Mouse (Mus musculus) B cell, adult 2 months (primary cell): ENCODE measurements around the gene Pcp4.
"Not testable (repeated sequence)": the region's sequence is repeated elsewhere in the genome, so short reads cannot be mapped to it uniquely, and the experiment has no call there.

Experiments used
- DNase-seq, 2 experiments: peaks; one replicate each; pipeline ENCODE4 v3.0.0; 2022

Pcp4 gene

DNA sequence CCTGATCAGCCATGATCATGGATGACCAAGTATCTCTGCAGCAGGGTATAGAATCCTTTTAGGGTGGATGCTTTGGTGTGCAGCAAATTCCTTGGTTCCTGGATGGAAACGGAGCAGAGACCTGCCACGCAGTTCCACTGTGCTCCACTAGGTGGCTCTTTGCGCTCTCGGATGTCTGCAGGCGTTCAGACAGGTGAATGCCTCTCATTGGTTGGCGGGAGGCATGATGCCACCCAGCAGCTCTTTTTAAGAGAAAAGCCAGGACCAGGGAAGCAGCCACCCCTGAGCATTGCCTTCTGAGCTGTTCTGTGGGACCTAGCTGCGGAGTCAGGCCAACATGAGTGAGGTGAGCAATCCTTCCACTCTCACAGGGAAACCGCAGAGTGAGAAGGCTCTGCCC, at the start of gene Pcp4:
TSS of gene Pcp4 (plus strand) at position 162 of the 400 bp plus-strand sequence.
- peak; percentile 85 to 86 for DNase-seq

DNA sequence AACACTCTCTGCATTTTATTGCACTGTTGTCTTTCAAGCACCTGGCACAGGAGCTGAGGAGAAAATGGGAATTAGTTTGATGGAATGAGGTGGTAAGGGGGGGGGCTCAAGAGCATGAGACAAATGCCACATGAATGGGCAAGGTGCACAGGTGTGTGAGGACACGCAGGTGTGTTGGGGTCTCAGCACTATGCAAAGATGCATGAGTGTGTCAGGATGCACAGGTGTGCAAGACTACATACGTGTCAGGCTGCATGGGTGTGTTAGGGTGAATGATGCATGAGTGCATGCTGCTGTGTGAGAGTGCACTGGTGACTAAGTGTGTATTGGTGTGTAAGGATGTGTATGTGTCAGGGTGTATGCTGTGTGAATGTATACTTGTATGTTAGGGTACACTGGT, 42.4 kb upstream of the Pcp4 start:
- DNase-seq: no peak

DNA sequence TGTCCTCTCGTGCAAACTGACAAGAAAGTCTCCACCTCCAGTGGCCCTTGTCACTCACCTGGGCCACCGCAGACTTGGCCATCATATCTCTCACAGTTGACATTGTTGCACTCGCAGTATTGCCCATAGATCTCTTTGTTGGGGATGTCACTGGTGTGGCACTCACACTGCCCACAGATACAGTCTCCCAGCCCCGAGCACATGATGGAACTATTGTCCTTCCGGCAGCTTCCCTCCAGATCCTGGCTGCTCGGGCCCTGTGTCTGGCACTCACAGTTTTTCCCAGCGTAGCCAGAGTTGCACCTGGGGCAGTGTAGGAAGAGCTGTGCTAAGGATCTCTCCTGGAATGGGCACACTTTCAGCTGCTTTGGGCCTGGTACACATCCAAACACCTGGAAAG, 40.7 kb upstream of the Pcp4 start:
- DNase-seq: no peak

DNA sequence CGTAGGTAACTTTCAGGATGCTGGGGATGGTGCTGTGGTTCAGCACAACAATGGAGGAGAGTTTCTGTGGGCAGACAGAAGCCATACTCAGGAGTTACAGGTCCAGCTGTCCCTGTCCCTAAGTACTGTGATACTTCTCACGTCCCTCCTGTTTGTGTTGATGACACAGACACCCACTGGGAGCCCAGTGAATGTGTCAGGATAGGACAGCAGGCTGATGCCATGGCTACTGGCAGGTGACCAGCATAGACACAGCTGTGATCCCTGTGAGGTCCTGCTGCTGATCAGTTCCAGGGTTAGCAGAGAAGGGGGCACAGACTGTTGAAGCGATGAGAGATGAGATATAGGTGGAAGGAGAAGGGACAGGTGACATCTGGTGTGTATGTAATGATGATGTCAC, 38.4 kb upstream of the Pcp4 start:
- DNase-seq: no peak

DNA sequence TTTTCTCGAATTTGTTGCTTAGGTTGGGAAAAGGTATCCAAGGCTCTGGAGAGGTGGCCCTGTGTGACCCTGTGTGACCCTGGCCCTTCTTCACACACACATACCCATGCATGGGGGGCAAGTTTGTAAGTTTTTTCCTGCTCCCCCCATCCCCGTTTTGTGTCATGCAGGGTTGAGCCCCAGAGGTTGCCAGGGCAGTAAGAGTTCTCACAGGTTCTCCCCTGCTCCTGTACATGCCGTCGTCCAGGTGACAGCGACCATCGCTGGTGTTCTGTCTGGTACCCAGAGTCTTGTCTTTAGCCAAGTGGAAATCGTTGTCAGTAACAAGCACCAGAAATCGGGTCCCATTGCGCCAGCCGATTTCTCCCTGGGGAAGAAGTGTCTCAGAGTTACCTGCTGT, 34.1 kb upstream of the Pcp4 start:
- DNase-seq: no peak

DNA sequence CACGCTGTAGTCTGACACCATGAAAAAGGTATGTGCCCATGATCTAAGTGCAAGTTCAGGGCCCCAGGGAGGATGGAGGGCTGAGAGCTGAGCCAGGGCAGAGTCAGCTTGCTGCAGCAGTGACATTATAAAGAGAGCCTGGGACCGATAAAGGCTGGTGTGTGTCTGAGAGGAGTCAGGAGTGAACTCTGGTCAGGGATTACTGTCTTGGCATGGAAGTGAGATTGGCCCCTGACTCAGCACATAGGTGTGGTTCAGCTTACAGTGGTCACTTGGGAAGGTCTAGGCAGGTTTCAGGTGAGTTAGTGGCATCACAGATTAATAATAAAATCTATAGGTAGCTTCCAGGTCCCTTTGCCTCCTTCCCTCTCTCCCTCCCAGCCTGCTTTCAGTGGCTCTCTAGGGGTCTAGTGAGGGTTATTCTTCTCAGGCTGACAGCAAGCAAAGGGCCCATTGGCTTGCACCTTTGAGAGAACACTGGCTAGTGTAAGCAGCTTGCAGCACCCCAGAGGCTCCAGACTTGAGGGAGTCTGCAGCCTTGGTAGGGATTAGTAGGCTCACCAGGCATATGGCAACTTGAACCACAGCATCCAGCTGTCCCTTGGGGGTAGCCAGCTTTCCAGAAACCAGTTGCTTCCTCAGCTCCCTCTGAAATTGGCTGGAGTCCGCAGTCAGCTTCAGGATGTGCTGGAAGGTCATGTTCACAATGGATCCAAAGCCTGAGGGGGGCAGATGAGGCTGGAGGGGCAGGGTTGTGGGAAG, 33.2 kb upstream of the Pcp4 start:
- DNase-seq: no peak

DNA sequence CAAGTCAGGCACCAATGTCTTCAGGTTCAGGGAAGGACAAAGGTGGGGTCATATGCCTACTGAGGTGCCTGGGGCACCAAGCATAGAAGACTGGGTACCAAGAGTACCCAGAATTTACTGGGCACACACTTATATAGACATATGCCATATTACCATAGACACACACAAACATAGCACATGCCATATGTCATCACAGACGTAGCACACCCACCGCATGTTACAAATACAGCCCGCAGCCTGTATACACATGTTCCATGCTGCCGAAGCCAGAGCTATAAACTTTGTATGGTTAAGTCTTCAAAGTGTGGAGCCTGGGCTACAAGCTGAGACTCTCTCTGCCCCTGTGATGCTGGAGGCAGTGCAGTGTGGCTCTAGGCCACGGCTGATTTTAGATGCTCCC, 28.5 kb upstream of the Pcp4 start:
- no peak for DNase-seq

DNA sequence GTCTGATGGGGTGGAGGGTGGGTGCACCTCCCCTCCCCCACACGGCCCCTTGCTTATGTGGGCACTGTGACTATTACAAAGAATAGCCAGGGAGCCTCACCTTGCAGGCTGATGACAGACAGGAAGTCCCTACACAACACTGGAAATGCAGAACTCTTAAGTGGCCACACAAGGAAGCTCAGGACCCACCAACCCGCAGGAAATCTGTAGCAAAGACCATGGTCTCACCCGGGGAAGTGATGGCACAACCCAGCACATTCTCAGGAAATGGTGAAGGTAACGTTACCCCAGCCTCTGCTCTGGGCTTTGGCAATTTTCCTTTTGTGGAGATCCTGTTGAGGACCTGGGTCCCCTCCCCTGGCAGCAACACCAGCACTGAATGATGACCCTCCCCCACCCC, 27.7 kb upstream of the Pcp4 start:
- DNase-seq: no peak

DNA sequence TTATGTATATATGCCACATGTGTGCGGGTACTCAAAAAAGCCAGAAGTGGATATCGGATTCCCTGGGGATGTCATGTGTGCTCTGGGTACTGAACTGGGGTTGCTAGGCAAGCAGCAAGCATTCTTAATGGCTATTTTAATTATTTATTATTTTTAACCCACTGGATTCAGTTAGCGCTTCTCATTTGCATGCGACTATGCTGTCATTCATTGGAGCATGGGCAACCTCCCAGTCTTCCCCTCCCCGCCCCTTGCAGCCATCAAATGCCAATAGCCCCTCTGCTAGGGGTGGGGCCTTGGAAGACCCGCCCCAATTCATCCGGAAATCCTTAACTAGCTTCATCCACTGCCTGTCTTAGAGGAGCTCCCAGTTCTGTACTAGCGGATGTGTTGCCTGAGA, 26.5 kb upstream of the Pcp4 start:
- DNase-seq: no peak

DNA sequence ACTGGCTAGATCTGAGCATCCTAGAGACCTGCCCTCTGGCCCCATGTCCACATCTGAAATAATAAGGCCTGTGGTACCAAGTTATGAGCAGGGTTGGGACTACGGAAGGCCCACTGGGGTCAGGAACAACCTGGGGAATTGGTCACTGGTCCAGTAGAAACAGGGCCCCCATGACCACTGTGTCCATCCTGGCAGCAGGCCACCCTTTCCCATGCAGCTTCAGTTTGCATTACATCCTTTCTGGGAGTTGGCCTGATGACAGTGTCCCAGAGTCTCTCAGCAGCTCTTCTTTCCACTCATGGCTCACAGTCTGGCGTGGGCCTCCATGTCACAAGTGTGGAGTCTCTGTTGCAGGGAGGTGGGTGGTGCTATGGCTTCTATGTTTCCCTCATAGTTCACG, 25.6 kb upstream of the Pcp4 start:
- DNase-seq: no peak

DNA sequence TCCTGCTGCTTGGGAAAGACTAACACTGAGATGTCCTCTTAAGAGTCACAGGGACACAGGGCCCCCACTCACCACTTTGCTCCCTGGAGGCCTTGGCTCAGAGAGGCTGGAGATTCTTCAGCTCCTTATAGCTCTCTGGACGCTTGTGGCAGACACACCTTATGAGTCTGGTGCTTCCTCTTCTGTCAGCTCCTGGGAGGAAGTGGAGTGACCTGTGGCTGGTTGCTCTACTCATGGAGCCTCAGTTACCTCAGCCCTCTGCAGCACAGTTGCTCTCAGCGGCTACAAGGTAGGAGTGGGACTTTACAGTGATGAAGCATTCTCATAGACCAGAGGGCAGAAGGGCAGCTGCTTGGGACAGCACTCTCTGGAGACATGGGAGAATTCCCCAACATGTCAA, 23.9 kb upstream of the Pcp4 start, which contains the start of gene Itgb2l:
TSS of gene Itgb2l (minus strand) at position 152 of the 400 bp plus-strand sequence.
- no peak for DNase-seq

DNA sequence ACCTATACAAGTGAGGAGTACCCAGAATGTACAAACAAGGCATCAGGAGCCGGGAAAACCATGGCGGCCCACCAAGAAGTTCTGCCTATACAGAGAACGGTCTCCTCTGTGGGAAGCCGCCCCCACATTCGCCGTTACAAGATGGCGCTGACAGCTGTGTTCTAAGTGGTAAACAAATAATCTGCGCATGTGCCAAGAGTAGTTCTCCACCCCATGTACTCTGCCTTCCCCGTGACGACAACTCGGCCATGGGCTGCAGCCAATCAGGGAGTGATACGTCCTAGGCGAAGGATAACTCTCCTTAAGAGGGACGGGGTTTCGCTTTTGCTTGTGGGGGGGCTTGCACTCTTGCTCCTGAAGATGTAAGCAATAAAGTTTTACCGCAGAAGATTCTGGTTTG, 16.5 kb upstream of the Pcp4 start:
- DNase-seq: not testable (repeated sequence)

DNA sequence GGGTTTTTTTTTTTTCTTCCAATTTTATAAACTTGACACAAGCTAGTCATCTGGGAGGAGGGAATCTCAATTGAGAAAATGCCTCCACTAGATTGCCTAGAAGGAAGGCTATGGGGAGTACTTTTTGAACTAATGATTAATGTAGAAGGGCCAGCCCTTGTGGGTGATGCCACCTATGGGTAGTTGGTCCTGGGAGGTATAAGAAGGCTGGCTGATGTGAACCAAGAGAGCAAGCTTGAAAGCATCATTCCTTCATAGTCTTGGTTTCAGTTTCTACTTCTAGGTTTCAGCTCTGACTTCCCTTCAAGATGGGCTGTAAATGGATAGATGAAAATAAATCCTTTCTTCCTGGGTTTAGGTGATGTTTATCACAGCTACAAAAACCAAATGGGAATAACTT, 13.3 kb upstream of the Pcp4 start:
- no peak for DNase-seq

DNA sequence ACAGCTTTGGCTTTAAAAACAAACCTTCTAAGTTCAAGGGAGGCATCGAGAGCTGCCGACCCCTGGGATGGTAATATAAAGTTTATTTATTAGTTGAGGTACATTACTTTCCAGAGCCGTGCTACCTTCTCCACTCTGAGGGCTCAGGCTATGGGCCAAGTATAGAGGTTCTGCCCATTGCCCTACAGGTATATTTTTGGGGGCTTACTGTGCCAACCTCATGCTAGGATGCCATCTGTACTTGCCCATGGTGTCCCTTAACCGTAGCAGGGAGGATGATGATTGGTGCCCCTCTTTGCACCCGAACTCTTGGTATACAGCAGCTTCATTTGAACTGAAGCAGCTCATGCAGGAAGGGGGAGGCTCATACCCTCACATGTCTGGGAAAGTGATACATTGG, 9.8 kb upstream of the Pcp4 start:
- DNase-seq: no peak

DNA sequence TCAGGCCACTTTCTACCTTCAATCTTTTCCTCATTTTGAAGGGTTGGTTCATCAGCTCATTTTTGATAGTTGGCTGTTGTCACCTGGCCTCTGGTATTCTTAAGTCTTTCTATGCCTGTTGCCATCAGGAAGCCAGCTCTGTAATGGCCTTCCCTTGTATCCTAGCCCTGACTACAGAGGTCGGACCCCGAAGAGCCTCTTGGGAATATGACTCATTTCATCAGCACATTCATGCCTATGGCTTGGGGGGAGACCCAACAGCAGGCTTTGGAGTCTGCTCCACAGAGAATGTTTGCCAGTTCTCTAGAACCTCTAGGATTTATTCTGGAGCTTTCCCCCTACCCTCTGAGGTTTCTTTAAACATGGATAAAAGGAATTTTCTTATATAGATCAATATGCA, 8.1 kb upstream of the Pcp4 start:
- DNase-seq: no peak

DNA sequence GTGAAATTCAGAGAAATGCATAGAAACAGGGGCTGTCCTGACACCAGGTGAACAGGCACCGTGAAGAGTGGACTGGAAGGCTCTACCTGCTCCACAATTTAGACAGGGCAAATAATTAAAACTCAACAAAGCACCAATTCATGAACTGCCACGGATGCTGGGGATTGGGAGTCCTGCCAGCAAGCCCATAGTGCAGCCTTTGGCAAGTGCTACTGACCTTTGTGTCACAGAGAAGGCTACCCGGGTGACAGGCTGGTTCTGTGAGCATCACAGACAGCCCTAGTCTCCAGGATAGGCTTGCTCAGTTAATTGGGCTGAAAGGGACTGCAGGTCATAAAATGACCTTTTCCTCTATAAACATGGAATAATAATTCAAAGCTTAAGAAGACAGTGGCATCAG, 6.6 kb upstream of the Pcp4 start:
- no peak for DNase-seq

DNA sequence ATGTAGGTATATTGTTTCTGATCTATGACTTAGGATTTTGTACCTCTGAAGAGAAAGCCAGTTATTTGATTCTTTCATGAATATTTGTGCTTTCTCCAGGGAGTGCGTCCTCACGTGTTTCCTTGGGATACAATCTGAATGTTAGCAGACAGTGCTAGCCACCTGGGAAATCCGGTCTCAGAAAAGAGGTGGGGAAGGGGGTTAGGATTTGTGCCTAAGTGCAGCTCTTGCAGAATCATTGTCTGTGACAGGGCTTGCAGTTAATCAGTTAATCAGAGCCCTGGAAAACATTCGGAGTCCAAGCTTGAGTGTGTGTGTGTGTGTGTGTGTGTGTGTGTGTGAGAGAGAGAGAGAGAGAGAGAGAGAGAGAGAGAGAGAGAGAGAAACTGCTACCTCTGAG, 605 bp downstream of the Pcp4 start:
- no peak for DNase-seq

DNA sequence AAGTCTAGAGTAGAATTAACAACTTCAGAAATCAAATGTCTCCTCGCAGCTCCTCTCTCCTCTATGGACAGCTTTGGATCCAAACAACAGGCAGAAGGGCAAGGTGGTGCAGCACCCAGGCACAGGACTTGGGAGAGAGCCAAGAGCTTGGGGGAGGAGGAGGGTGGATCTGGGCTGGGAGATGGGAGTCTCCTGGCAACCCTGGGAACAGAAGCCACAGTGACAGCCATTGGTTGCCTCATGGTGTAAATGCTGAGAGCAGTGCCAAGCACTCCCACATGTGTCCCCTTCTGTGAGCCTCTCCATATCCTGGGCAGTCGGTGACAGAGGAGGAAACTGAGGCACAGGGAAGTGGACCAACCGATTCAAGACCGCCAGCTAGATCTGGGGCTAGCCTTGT, 1.3 kb downstream of the Pcp4 start:
- no peak for DNase-seq

DNA sequence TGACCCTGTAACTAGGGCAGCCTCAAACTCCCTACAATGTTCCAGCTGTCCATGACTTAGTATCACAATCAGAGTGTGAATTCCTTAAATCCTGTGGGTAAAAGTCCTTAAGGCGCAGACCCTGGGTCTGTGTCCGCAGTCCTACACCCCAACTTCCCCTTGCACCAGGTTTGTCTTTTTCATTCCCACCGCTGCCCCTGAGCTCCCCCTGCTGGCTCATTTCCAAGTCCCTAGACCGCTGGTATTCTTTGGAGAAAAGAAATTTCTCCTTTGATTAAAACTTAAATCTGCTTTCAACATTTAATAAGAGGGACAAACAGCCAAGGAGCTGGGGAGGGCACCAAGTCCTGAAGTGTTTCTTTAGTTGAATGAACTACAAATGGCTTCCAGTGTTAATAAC, 2.2 kb downstream of the Pcp4 start:
- DNase-seq: peak; percentile 73 to 77

DNA sequence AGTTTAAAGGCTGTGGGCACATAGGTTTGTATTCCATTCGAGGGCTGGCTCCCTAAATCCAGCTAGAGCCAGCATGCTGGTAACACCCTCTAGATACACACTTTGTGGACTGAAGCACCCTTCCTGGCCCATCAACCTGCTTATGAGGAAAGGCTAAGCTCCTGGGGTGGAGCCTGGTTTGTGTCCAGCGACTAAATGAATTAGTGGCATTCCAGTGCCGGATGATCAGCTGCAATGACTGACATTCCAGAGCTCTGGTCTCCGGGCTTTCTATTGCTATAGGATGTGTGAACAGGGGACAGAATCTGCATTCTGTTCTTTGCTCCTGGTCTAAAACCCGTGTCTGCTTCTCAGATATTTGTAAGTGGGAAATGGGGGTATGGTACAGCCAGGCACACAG, 5.0 kb downstream of the Pcp4 start:
- no peak for DNase-seq

DNA sequence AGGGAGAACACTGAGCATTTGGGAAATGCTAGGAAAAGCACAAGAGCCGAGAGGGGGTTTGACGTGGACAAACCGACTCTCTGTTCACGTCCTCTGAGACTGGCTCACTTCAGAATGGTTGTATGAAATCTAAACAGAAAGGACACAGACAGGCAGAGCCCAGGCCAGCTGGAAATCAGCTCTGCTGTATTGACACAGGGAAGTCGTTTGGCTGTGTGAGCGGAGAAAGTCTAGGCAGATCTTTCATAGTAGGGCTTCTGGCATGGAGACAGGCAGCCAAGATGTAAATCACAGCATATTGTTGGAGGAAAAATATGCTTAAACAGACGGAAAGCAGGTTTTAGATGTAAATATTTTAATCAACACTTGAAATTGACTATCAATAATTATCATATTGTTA, 5.4 kb downstream of the Pcp4 start:
- no peak for DNase-seq

DNA sequence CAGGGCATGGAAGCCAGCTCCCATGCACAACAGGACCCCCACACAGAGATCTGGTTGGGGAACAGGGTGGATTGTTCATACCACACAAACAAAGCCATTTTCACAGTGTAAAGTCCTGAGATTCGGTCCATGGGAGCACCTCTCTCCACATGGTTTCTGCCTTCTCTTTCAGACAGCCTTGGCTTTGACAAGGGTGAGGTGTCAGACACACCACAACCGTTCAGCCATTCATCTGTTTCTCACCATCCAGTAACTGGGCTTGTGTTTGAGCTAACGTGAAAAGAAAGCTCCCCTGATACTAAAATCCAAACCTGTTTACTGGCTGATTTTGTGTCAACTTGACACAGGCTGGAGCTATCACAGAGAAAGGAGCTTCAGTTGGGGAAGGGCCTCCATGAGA, 6.8 kb downstream of the Pcp4 start:
- no peak for DNase-seq

DNA sequence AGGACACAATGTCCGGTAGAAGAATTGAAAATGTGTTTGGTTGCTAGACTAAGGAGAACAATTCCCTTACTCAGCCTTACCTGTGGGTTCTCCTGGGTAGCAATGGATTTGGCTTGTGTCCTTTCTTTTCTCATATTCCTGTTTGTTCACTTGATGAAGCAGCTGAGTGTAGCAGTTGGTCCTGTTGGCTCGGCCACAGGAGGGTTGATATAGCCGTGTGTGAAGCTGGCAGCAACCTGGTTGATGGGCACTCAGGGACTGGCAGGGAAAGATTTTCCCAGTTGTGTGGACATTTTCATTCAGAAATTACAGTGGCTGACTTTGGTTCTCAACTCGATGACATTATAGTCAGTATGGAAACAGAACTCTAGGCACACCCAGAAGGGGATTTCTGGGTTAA, 14.4 kb downstream of the Pcp4 start:
- no peak for DNase-seq

DNA sequence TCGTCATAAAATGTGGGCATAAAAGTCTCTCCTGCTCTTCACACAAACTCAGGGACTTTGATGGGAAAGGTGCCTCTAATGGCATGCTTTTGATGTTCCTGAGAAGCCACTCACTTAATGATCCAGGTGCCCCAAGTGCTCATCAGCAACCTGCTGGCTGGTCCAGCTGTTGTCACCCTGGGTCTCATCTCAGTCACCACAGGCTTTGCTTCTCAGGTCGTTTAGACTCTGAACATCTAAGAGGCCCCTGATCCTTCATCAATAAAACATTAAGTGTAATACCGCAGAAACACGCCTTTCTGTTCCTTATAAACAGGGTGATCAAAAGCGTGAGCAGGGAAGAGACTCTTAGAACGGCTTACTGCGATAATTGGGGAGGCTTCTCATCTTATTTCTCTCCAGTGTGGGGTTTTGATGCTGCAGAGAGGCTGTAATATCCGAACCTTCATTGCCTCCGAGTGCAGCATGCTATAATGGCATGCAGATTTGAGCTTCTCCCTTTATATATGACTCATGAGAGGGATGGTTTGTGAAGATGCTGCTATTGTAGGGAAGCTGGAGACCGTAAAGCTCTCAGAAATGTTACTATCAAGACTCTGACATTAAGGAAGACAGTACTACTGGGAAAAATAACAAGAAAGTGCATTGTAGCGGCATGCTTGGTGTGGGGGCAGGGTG, 19.7 kb downstream of the Pcp4 start:
- no peak for DNase-seq

DNA sequence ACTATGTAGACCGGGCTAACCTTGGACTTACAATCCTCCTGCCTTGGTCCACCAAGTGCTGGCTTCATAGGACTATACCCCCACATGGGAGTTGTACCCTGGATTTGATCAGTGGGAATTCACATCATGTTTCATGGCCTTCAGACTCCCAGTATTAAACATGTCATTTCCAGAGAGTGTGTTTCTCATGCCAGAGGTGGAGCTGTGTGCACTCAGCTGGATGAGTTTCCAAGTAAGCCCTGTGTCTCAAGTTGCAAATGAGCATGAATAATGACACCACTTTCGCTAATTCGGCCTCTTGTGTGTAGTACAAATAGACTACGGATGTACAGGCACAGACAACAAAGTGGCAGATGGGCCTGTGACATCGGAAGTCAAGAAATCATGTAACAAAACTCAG, 20.6 kb downstream of the Pcp4 start:
- DNase-seq: no peak
